ENCODE assay signal across 8 mouse cellular contexts in genomic region chr5:96768846-96769471, GRCm38 (mm10). TPM values are rescaled to one million over a fixed set of nuclear protein-coding genes. Genes with fewer than 3 reads are reported as not detected.
DNase-seq lines count a peak whose midpoint lies in the region.

No protein-coding gene starts in this region.

- intact Hi-C loops in heart, postnatal 25 days (cut with DNase I): loop anchor here (2.0 kb wide), 2 partner anchors 434 to 502 kb away; no protein-coding TSS in a partner anchor

- DNase-seq in heart, adult 11 months: peak; percentile 66
- no peak for DNase-seq in heart, postnatal 25 days (ENCODE audit: low spot score)
- peak; percentile 77 for DNase-seq in adrenal gland, postnatal 10 days
- peak; percentile 83 for DNase-seq in embryo, embryonic 11 days
- DNase-seq in heart, adult 8-10 months (ENCODE audit: low spot score): peak; percentile 70
- peak; percentile 47 to 82 for DNase-seq in layer of hippocampus, adult 8-10 months (ENCODE audit: low spot score in 2 of 2)
- DNase-seq in lung, postnatal 14 days: peak; percentile 78
- DNase-seq in right cerebral cortex, postnatal 36 days (ENCODE audit: low spot score in 2 of 2): peak; percentile 36 to 64

RNA-seq across cellular contexts. Expression of gene Anxa3, which starts 24.2 kb away (rescaled TPM):
- total RNA-seq in heart, postnatal 25 days (2021): 10 to 100 TPM; 27.4 to 29.1 TPM
- total RNA-seq in adrenal gland, postnatal 10 days (2021): 10 to 100 TPM; 24.4 to 27.7 TPM
- 10 to 100 TPM; 21.1 to 30.2 (median 26.6) TPM for total RNA-seq in heart, adult 8-10 months (2022)
- total RNA-seq in layer of hippocampus, adult 8-10 months (2022): 10 to 100 TPM; 12.2 to 46.9 (median 26.6) TPM
